Mouse (Mus musculus) olfactory bulb, adult 2 months (tissue): Measurements from ENCODE around the gene Ranbp3l.

Experiments used
- CTCF ChIP-seq: fragments of 200-500 bp; IDR thresholded peaks from 2 replicates; pipeline ENCODE4 v1.5.1; 2012; ENCODE audit warnings: low read depth, mild to moderate bottlenecking, low read length, moderate library complexity; ENCODE audit not compliant: insufficient read depth
- POLR2A ChIP-seq: fragments of 200-500 bp; IDR thresholded peaks from 2 replicates; pipeline ENCODE4 v1.6.1; 2012; ENCODE audit warnings: mild to moderate bottlenecking, low read depth, low read length, moderate library complexity; ENCODE audit not compliant: insufficient read depth

DNA sequence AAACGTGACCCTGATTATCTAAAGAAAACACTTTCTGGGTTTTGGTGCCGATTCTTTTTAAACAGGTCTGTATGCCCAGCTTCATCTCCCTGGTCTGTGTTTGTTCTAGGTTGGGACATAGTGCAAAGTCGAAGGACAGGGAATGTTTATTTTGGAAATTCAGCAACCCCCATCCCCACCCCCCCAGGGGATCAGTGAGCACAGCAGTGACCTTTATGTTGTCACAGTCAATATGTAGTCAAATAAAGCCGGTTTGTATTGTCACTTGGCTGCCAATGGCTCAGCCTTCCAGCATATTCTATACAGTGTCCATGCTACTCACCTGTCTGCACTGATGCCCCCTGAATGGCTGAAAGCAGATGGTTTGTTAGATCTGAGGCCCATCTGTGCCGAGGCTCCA, 146.8 kb downstream of the Ranbp3l start:
- no peak for TF ChIP-seq CTCF
- TF ChIP-seq POLR2A: no peak
